Mouse (Mus musculus) lung, adult 2 months (tissue): ENCODE results near the gene Akr1b3. TPM values are rescaled to one million over a fixed set of nuclear protein-coding genes. Genes with fewer than 3 reads are reported as not detected.
"Not testable (repeated sequence)": the region's sequence is repeated elsewhere in the genome, so short reads cannot be mapped to it uniquely, and the experiment has no call there.

Source experiments
- DNase-seq: peaks from one replicate; pipeline ENCODE4 v3.0.0; 2022
- H3K4me1 ChIP-seq: fragments of 200-500 bp; 2 replicates; pipeline ENCODE4 v1.6.1; 2011; ENCODE audit warnings: low read length; ENCODE audit not compliant: control insufficient read depth, insufficient read depth
- H3K4me3 ChIP-seq: fragments of 200-500 bp; replicated peaks from 2 replicates; pipeline ENCODE3; 2011; ENCODE audit warnings: low read depth, mild to moderate bottlenecking, control low read depth, low read length; ENCODE audit errors: extremely low read depth
- CTCF ChIP-seq: fragments of 200-500 bp; IDR thresholded peaks from 2 replicates; pipeline ENCODE4 v1.5.1; 2011; ENCODE audit warnings: mild to moderate bottlenecking, low read length, control low read depth; ENCODE audit not compliant: insufficient read depth
- POLR2A ChIP-seq: fragments of 200-500 bp; IDR thresholded peaks from 2 replicates; pipeline ENCODE4 v1.6.1; 2011; ENCODE audit warnings: low read depth, mild to moderate bottlenecking, control low read depth, low read length, borderline replicate concordance; ENCODE audit errors: extremely low read depth
- WGBS: fragments of 180-500 bp; shearing (Covaris S2); methylation state at CpG from one replicate; pipeline ENCODE4 v1.1.7; 2018; 5-methylcytosine and 5-hydroxymethylcytosine counted together
- polyA plus RNA-seq: library from polyadenylated mRNA; depleted of rRNA; stranded (reverse); fragments of >200 nt; gene quantifications from 2 replicates; pipeline ENCODE4 v1.2.3, GENCODE M21; 2012; rRNA removed

The Akr1b3 gene
- 129 and 153 TPM in 2 replicates for polyA plus RNA-seq

- peaks cover 16% of the 10 kb centered on the region for H3K4me1 ChIP-seq
- peak; percentile 78 for DNase-seq
- H3K4me3 ChIP-seq: peak within 1 kb of the TSS; percentile 83
- under 1% methylated on average over 60 of the region's 60 CpGs for WGBS
- peak; percentile 43; the same call in 1 of the 2 replicates for TF ChIP-seq POLR2A
- TF ChIP-seq CTCF: peak; percentile 37
These were observed at the start of gene Akr1b3 for GRCm38 (mm10) chr6:34316854-34317771. Gene Akr1b3, minus strand, starts transcription at chr6:34317478.

GRCm38 (mm10) chr6:34364217-34365136, 47.2 kb upstream of the Akr1b3 start:
- Histone ChIP-seq H3K4me1 (no peaks in the 10 kb centered on the region), H3K4me3 (no peak overlapping the region)
- DNase-seq: no peak
- WGBS: 77% methylated on average over 12 of the region's 12 CpGs
- no peak for TF ChIP-seq CTCF
- TF ChIP-seq POLR2A: no peak

GRCm38 (mm10) chr6:34355841-34356240, 38.6 kb upstream of the Akr1b3 start:
- no peak for DNase-seq
- 79% methylated on average over 9 of the region's 9 CpGs for WGBS
- Histone ChIP-seq H3K4me3 (no peak overlapping the region), H3K4me1 (peaks cover 3% of the 10 kb centered on the region; the same call in 1 of the 2 replicates)
- TF ChIP-seq POLR2A: no peak
- TF ChIP-seq CTCF: no peak

- DNase-seq: no peak
- Histone ChIP-seq H3K4me3 (no peak overlapping the region), H3K4me1 (peaks cover 3% of the 10 kb centered on the region; the same call in 1 of the 2 replicates)
- TF ChIP-seq POLR2A (no peak), CTCF (no peak)
- 59% methylated on average over 6 of the region's 6 CpGs for WGBS
These were observed 38.1 kb upstream of the Akr1b3 start for GRCm38 (mm10) chr6:34355349-34355747.

- Histone ChIP-seq H3K4me3 (no peak overlapping the region), H3K4me1 (peaks cover 3% of the 10 kb centered on the region; the same call in 1 of the 2 replicates)
- TF ChIP-seq CTCF: no peak
- WGBS: 64% methylated on average over 8 of the region's 8 CpGs
- no peak for DNase-seq
These were observed 37.4 kb upstream of the Akr1b3 start for GRCm38 (mm10) chr6:34354354-34355348.

GRCm38 (mm10) chr6:34353658-34354353, 36.5 kb upstream of the Akr1b3 start, which contains the start of gene Akr1b8:
Gene Akr1b8, plus strand, starts transcription at chr6:34354119.
- DNase-seq: peak; percentile 20
- peak within 1 kb of the TSS; percentile 51 for H3K4me3 ChIP-seq

GRCm38 (mm10) chr6:34352401-34352800, 35.1 kb upstream of the Akr1b3 start:
- Histone ChIP-seq H3K4me1 (peaks cover 3% of the 10 kb centered on the region; the same call in 1 of the 2 replicates), H3K4me3 (no peak overlapping the region)
- TF ChIP-seq CTCF (no peak), POLR2A (no peak)
- 90% methylated on average over 3 of the region's 3 CpGs for WGBS
- no peak for DNase-seq

More at GRCm38 (mm10) chr6:34353658-34354353, 36.5 kb upstream of the Akr1b3 start, which contains the start of gene Akr1b8:
- WGBS: 13% methylated on average over 16 of the region's 16 CpGs
- peaks cover 3% of the 10 kb centered on the region; the same call in 1 of the 2 replicates for H3K4me1 ChIP-seq
- TF ChIP-seq CTCF (no peak), POLR2A (no peak)

GRCm38 (mm10) chr6:34351481-34351880, 34.2 kb upstream of the Akr1b3 start:
- not testable (repeated sequence) for DNase-seq, H3K4me1 ChIP-seq, H3K4me3 ChIP-seq
- 50% methylated on average over 10 of the region's 10 CpGs for WGBS
